Mouse (Mus musculus) cerebellum, adult 2 months (tissue): ENCODE results near the gene Klf2. TPM values are rescaled to one million over a fixed set of nuclear protein-coding genes. Genes with fewer than 3 reads are reported as not detected.

Source experiments
- DNase-seq, 2 experiments: peaks; one replicate each; pipeline ENCODE4 v3.0.0; 2021
- H3K27ac ChIP-seq: fragments of 200-500 bp; 2 replicates; pipeline ENCODE4 v1.5.1; 2012; ENCODE audit warnings: low read length, control low read depth, inconsistent platforms; ENCODE audit not compliant: insufficient read depth
- H3K27me3 ChIP-seq: fragments of 200-500 bp; 2 replicates; pipeline ENCODE4 v1.6.1; 2012; ENCODE audit warnings: inconsistent platforms, mild to moderate bottlenecking, low read length, moderate library complexity; ENCODE audit not compliant: control insufficient read depth, insufficient read depth
- H3K4me1 ChIP-seq: fragments of 200-500 bp; 2 replicates; pipeline ENCODE4 v1.6.1; 2011; ENCODE audit warnings: low read length; ENCODE audit not compliant: control insufficient read depth, insufficient read depth
- H3K4me3 ChIP-seq: fragments of 200-500 bp; replicated peaks from 2 replicates; pipeline ENCODE3; 2011; ENCODE audit warnings: mild to moderate bottlenecking, low read depth, low read length, control low read depth; ENCODE audit not compliant: insufficient read depth
- CTCF ChIP-seq: fragments of 200-500 bp; IDR thresholded peaks from 2 replicates; pipeline ENCODE4 v1.5.1; 2011; ENCODE audit warnings: low read depth, mild to moderate bottlenecking, control low read depth, low read length, moderate library complexity, borderline replicate concordance; ENCODE audit not compliant: insufficient read depth
- POLR2A ChIP-seq: fragments of 200-500 bp; IDR thresholded peaks from 2 replicates; pipeline ENCODE4 v1.6.1; 2011; ENCODE audit warnings: low read length, control low read depth, borderline replicate concordance; ENCODE audit not compliant: insufficient read depth
- WGBS: fragments of 180-500 bp; shearing (Covaris S2); methylation state at CpG from one replicate; pipeline ENCODE4 v1.1.7; 2018; 5-methylcytosine and 5-hydroxymethylcytosine counted together
- polyA plus RNA-seq: library from polyadenylated mRNA; depleted of rRNA; stranded (reverse); fragments of >200 nt; gene quantifications from 2 replicates; pipeline ENCODE4 v1.2.3, GENCODE M21; 2012; rRNA removed

Klf2 gene
- polyA plus RNA-seq = 6.3 and 7.1 TPM in 2 replicates

DNA sequence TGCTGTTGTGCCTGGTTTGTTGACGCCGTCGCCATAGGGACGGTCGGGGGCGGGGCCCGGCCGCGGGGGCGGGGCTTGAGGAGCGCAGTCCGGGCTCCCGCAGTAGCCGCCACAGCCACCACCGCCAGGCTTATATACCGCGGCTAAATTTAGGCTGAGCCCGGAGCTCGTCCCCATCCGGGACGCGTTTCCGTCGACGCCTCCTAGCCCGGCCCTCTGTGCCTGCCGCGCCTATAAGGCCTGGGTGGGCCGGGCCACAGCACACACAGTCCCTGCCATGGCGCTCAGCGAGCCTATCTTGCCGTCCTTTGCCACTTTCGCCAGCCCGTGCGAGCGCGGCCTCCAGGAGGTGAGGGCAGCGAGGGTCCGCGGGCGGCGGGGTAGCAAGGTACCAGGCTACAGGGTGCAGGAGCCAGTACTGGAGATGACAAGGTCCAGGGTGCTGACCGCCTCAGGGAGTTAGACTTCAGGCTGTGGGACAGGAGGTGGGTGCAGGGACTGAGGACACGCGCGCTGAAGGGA is at the start of gene Klf2:
Klf2 (plus strand) TSS at position 233 of the 522 bp plus-strand sequence.
- H3K27ac ChIP-seq = no peak within 1 kb of the TSS
- peaks cover 2% of the 10 kb centered on the region; the same call in 1 of the 2 replicates for H3K27me3 ChIP-seq
- peak within 1 kb of the TSS; percentile 42 for H3K4me3 ChIP-seq
- DNase-seq = peak; percentile 60 to 68
- no peaks in the 10 kb centered on the region for H3K4me1 ChIP-seq
- under 1% methylated on average over 46 of the region's 46 CpGs for WGBS
- no peak for TF ChIP-seq CTCF
- TF ChIP-seq POLR2A = peak; percentile 55; the same call in 1 of the 2 replicates

DNA sequence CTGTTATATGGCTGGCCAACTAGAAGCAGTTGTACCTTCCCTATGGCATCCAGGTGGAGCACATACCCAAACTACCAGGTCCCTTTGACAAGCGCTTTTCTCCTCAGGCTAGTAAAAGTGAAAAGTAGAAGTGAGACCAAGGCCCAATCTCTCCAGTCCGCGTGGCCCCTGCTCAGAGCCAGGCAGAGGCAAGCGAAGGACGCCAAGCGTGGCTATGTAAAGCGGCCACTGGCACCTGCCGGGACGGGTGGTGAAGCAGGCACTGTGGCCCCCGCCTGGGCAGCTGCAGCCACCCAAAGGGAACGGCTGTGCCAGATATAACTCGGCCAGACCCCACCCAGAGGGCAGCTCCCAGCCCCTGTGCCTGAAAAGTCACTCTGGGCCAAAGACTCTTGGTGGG is 48.2 kb upstream of the Klf2 start:
- Histone ChIP-seq H3K4me1 (no peaks in the 10 kb centered on the region), H3K4me3 (no peak overlapping the region), H3K27me3 (no peaks in the 10 kb centered on the region), H3K27ac (no peak overlapping the region)
- 67% methylated on average over 12 of the region's 12 CpGs for WGBS
- no peak for DNase-seq
- TF ChIP-seq POLR2A (no peak), CTCF (no peak)

GRCm38 (mm10) chr8:72271051-72271660 is 47.7 kb upstream of the Klf2 start:
- H3K27me3 ChIP-seq = no peaks in the 10 kb centered on the region
- no peak overlapping the region for H3K4me3 ChIP-seq
- 78% methylated on average over 11 of the region's 11 CpGs for WGBS
- DNase-seq = no peak
- no peak overlapping the region for H3K27ac ChIP-seq
- TF ChIP-seq CTCF = no peak
- TF ChIP-seq POLR2A = no peak
- no peaks in the 10 kb centered on the region for H3K4me1 ChIP-seq

DNA sequence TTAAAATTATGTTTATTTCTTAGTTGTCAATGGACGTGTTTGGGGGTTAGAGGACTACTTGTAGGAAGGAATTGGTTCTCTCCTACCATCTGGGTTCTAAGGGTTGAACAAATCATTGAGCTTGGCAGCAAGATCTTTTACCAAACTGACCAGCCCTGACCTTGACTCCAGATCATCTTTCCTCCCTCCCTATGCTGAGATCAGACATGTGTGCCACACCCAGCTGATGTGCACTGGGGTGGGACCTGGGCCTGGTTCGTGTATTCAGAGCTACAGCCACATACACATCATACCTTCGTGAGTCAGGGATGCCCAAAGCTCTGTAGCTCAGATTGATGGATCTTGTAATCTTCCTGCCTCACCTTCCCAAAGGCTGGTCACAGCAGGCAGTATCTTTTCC is 47.1 kb upstream of the Klf2 start:
- TF ChIP-seq POLR2A = no peak
- no peak for TF ChIP-seq CTCF
- 74% methylated on average over 3 of the region's 3 CpGs for WGBS
- no peak overlapping the region for H3K27ac ChIP-seq
- H3K4me3 ChIP-seq = no peak overlapping the region
- H3K4me1 ChIP-seq = no peaks in the 10 kb centered on the region
- DNase-seq = no peak
- H3K27me3 ChIP-seq = no peaks in the 10 kb centered on the region

DNA sequence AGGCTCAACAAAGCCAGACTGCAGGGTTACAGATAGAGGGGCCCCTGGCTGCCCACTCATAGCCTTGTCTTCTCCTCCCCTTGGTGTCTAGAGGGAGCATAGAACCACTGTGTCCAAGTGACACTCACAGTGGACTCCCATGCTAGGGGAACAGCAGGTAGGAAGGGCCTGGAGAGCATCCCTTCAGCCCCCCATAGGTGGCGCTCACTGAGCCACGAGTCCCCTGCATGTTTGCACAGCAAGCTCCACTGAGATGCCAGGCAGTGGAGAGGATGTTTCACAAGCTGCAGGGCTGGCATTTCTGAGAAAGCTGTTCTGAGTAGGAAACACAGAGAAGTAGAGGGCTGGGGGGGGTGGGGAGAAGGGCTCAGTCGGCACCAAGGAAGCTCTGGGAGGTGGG is 46.5 kb upstream of the Klf2 start:
- Histone ChIP-seq H3K27me3 (no peaks in the 10 kb centered on the region), H3K4me1 (no peaks in the 10 kb centered on the region), H3K4me3 (no peak overlapping the region), H3K27ac (no peak overlapping the region)
- DNase-seq = peak in 1 of 2 experiments; percentile 27
- TF ChIP-seq POLR2A (no peak), CTCF (peak; percentile 48; the same call in 1 of the 2 replicates)
- WGBS = 20% methylated on average over 3 of the region's 3 CpGs

- no peak for DNase-seq
- Histone ChIP-seq H3K27ac (no peak overlapping the region), H3K4me3 (no peak overlapping the region), H3K27me3 (no peaks in the 10 kb centered on the region), H3K4me1 (no peaks in the 10 kb centered on the region)
- TF ChIP-seq CTCF = no peak
- no peak for TF ChIP-seq POLR2A
- 86% methylated on average over 1 of the region's 1 CpGs for WGBS
These were observed 45.6 kb upstream of the Klf2 start for GRCm38 (mm10) chr8:72273111-72273770.

DNA sequence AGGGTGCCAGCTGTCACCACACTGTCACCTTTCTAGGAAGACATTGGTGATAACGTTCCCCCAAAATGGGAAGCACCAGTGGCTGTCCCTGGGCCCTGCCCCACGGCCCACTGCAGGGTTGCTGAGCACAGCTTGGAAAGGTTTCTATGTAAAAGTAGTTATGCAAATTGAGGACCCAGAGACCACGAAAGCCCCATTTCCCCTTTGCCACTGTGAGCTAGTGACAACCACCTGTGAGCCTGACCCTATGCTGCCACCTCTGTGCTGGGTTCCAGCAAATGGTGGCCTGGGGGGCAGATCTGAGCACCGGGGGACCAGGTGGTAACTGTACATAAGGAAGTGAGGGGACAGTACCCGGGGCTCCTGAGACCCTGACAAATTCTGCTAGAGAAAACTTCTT is 45.0 kb upstream of the Klf2 start:
- no peak for DNase-seq
- TF ChIP-seq CTCF = no peak
- no peak for TF ChIP-seq POLR2A
- H3K27ac ChIP-seq = no peak overlapping the region
- H3K4me1 ChIP-seq = no peaks in the 10 kb centered on the region
- H3K27me3 ChIP-seq = no peaks in the 10 kb centered on the region
- no peak overlapping the region for H3K4me3 ChIP-seq
- 76% methylated on average over 5 of the region's 5 CpGs for WGBS

DNA sequence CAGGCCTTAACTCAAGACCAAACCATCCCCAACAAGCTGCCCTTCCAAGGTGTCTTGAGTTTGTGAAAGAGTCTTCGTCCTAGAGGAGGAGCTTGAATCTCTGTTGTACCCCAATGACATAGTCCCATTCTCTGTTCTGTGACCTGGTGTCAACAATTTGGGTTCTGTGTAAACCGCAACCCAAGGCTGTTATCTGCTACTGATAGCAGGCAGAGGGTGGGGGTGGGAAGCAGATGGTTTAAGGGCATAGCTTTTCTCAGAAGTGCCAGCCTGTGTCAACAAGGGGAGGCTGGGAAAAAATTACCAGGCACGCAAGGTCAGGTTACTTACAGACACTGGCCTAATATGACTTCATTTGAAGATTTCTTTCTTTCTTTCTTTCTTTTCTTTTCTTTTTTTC is 41.6 kb upstream of the Klf2 start:
- DNase-seq = no peak
- no peaks in the 10 kb centered on the region for H3K27me3 ChIP-seq
- 81% methylated on average over 3 of the region's 3 CpGs for WGBS
- H3K27ac ChIP-seq = no peak overlapping the region
- H3K4me1 ChIP-seq = no peaks in the 10 kb centered on the region
- TF ChIP-seq CTCF (no peak), POLR2A (no peak)
- H3K4me3 ChIP-seq = no peak overlapping the region
